Mouse (Mus musculus) liver, embryonic 14.5 days (tissue): ENCODE measurements around the gene Slc25a12. TPM values are rescaled to one million over a fixed set of nuclear protein-coding genes. Genes with fewer than 3 reads are reported as not detected.

Experiments used
- ATAC-seq: fragments of 200-750 bp; cut with Nextera tagmentation; 2 replicates; pipeline ENCODE4 v1.8.0; 2017; ENCODE audit warnings: moderate number of reproducible peaks, mild to moderate bottlenecking, moderate library complexity; ENCODE audit not compliant: insufficient read depth
- DNase-seq, 3 experiments: peaks; one replicate each; pipeline ENCODE4 v3.0.0-alpha.2; 2012 to 2013; ENCODE audit warnings: low read depth in 3 of 3, low spot score in 3 of 3
- H3K27ac ChIP-seq: fragments of 300-500 bp; sonication (generic); 2 replicates; pipeline ENCODE4 v1.5.1; 2014; ENCODE audit warnings: moderate library complexity, mild to moderate bottlenecking, control low read depth, inconsistent platforms
- H3K27me3 ChIP-seq: fragments of 300-500 bp; sonication (generic); 2 replicates; pipeline ENCODE4 v1.6.1; 2014; ENCODE audit warnings: mild to moderate bottlenecking, low read length, moderate library complexity; ENCODE audit not compliant: control insufficient read depth, insufficient read depth
- H3K36me3 ChIP-seq: fragments of 300-500 bp; sonication (generic); replicated peaks from 2 replicates; pipeline ENCODE4 v1.6.1; 2014; ENCODE audit warnings: low read depth; ENCODE audit not compliant: control insufficient read depth, insufficient read depth
- H3K4me1 ChIP-seq, 2 experiments: fragments of 200-500 bp in 1 of 2; fragments of 300-500 bp in 1 of 2; sonication (generic) in 1 of 2; replicated peaks; 2 replicates each; pipeline ENCODE4 v1.6.1; 2012 to 2014; ENCODE audit warnings: antibody characterized with exemption in 1 of 2, inconsistent platforms in 1 of 2, low read length in 1 of 2; ENCODE audit not compliant: control insufficient read depth in 2 of 2, insufficient read depth in 2 of 2
- H3K4me2 ChIP-seq: fragments of 300-500 bp; sonication (generic); 2 replicates; pipeline ENCODE4 v1.6.1; 2014; ENCODE audit warnings: low read depth, mild to moderate bottlenecking, control low read depth, moderate library complexity
- H3K4me3 ChIP-seq, 2 experiments: fragments of 200-500 bp in 1 of 2; fragments of 300-500 bp in 1 of 2; sonication (generic) in 1 of 2; 2 replicates each; pipeline ENCODE4 v1.5.1; 2012 to 2014; ENCODE audit warnings: low read depth in 2 of 2, low read length in 2 of 2, mild to moderate bottlenecking in 2 of 2, control low read depth in 1 of 2, inconsistent platforms in 1 of 2, moderate library complexity in 1 of 2; ENCODE audit not compliant: insufficient read depth in 1 of 2
- H3K9ac ChIP-seq: fragments of 300-500 bp; sonication (generic); replicated peaks from 2 replicates; pipeline ENCODE4 v1.6.1; 2014; ENCODE audit warnings: mild to moderate bottlenecking, control low read depth, moderate library complexity
- H3K9me3 ChIP-seq: fragments of 300-500 bp; sonication (generic); 2 replicates; pipeline ENCODE4 v1.6.1; 2016; ENCODE audit warnings: low read length, mixed read lengths; ENCODE audit not compliant: control insufficient read depth
- CTCF ChIP-seq: IDR thresholded peaks from 2 replicates; pipeline ENCODE4 v1.5.1; 2016; ENCODE audit warnings: antibody characterized with exemption, low read depth, control low read depth
- EP300 ChIP-seq: IDR thresholded peaks from 2 replicates; pipeline ENCODE4 v1.6.1; 2016; ENCODE audit warnings: antibody characterized with exemption, low read depth
- WGBS: fragments of 180-500 bp; shearing (Covaris S2); extraction: QIAGEN DNeasy Blood & Tissue Kit; methylation state at CpG from one replicate; pipeline ENCODE4 v1.1.7; 2014; ENCODE audit not compliant: insufficient replicate concordance; 5-methylcytosine and 5-hydroxymethylcytosine counted together
- polyA plus RNA-seq, 2 experiments: library from polyadenylated mRNA; depleted of rRNA in 1 of 2; stranded (reverse) in 1 of 2; unstranded in 1 of 2; fragments of >200 nt; fragmentation: Nextera tagmentation in 1 of 2; extraction: Ambion mirVana in 1 of 2; gene quantifications; 2 replicates each; pipeline versions ENCODE4 v1.2.1 to v1.2.3; 2012 to 2014

Slc25a12 gene
- polyA plus RNA-seq, 2 experiments = 12.8 to 23.0 TPM

DNA sequence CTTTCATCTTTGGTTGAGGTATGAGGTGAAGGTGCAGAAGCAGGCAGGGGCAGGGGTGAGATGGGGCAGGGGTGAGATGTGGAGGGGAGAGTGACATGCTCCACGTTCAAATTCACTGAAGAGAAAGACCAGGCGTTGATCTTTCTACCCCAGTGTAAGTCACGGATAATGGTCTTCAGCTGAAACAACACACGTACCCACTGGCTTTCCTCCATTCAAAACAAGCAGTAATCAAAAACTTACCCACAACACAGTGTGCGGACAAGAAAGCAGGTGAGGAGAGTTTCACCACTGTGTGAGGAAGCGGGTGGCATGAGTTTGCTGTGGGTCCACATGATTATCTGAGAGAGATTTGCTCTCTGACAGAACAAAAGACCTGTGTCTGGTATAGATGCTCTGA, 53.5 kb downstream of the Slc25a12 start:
- H3K4me3 ChIP-seq = no peak overlapping the region
- no peak overlapping the region for H3K4me2 ChIP-seq
- 77% methylated on average over 6 of the region's 6 CpGs for WGBS
- no peaks in the 10 kb centered on the region for H3K27me3 ChIP-seq
- no peak for ATAC-seq
- H3K9me3 ChIP-seq = no peaks in the 10 kb centered on the region
- no peak for DNase-seq
- H3K27ac ChIP-seq = no peak overlapping the region
- no peak overlapping the region for H3K9ac ChIP-seq
- no peaks in the 10 kb centered on the region; the same call in 1 of the 2 replicates for H3K36me3 ChIP-seq
- no peak for TF ChIP-seq CTCF
- TF ChIP-seq EP300 = no peak
- no peaks in the 10 kb centered on the region; a peak in 1 of 4 replicates for H3K4me1 ChIP-seq

DNA sequence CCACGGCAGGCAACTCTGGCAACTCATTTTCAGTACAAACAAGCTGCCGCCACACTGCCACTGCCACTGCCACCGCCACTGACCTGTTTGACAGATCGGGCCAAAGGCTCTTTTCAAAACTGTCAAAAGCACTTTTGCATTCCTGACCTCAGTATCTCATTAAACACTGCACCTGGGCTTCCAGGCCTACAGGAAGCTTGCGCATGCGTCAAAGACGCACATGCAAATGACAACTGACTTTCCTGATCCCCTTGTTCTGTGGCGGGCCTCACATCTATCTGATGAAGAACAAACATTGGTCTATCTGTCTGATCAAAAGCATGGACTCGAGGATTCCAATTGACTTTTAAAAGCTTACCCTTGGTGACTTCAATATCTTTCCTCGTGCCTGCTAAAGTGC, 55.5 kb downstream of the Slc25a12 start:
- Histone ChIP-seq H3K36me3 (no peaks in the 10 kb centered on the region; the same call in 1 of the 2 replicates), H3K27me3 (no peaks in the 10 kb centered on the region)
- 75% methylated on average over 10 of the region's 10 CpGs for WGBS

DNA sequence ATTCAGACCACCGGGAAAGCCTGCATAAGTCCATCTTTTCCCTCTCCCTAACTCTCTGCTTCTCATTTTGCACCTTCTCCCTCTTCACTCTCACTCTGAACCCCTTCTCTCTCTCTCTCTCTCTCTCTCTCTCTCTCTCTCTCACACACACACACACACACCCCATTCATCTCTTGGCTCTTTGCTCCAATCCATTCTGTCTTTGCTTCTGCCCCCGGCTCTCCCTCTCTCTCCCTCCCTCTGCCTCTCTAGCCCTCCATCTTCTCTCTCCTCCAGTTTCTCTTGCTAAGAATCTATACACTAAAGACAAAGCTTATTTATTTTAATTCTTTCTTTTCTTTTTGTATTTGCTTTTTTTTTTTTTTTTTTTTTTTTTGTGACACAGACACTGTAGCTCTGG, 57.8 kb downstream of the Slc25a12 start:
- 70% methylated on average over 2 of the region's 2 CpGs for WGBS
- H3K4me3 ChIP-seq = no peak overlapping the region
- H3K27me3 ChIP-seq = no peaks in the 10 kb centered on the region
- H3K4me2 ChIP-seq = no peak overlapping the region
- ATAC-seq (no peak), DNase-seq (no peak)
- H3K9me3 ChIP-seq = no peaks in the 10 kb centered on the region
- H3K36me3 ChIP-seq = no peaks in the 10 kb centered on the region; the same call in 1 of the 2 replicates
- H3K27ac ChIP-seq = no peak overlapping the region
- no peak overlapping the region for H3K9ac ChIP-seq
- H3K4me1 ChIP-seq = no peaks in the 10 kb centered on the region; a peak in 1 of 4 replicates
- TF ChIP-seq EP300 (no peak), CTCF (no peak)

More for the DNA sequence above, 55.5 kb downstream of the Slc25a12 start:
- Histone ChIP-seq H3K4me1 (no peaks in the 10 kb centered on the region; a peak in 1 of 4 replicates), H3K4me2 (no peak overlapping the region), H3K27ac (no peak overlapping the region), H3K9ac (no peak overlapping the region), H3K4me3 (no peak overlapping the region), H3K9me3 (no peaks in the 10 kb centered on the region)
- no peak for DNase-seq
- no peak for ATAC-seq
- TF ChIP-seq CTCF = no peak
- TF ChIP-seq EP300 = no peak

DNA sequence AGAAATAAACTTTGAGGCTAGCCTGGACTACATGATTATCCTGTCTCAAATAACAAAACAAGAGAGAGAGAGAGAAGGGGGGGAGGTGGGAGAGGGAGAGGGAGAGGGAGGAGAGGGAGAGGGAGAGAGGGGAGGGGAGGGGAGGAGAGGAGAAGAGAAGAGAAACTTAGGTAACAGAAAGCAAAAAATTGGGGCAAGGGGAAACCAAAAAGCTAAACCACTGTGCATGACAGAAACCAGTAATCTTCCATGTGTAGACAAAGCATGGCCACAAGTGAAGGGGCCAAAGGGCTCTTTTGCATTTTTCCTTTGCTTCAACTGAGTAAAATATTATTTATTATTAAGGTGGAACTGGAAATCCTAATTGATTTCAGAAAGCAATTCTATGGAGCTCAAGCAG, 61.2 kb downstream of the Slc25a12 start:
- DNase-seq = no peak
- Histone ChIP-seq H3K27me3 (no peaks in the 10 kb centered on the region), H3K4me3 (no peak overlapping the region), H3K27ac (no peak overlapping the region), H3K9me3 (no peaks in the 10 kb centered on the region), H3K4me2 (no peak overlapping the region), H3K4me1 (peaks cover 0 to 2% of the 10 kb centered on the region in 2 experiments; a peak in 2 of 4 replicates), H3K36me3 (no peaks in the 10 kb centered on the region; the same call in 1 of the 2 replicates), H3K9ac (no peak overlapping the region)
- no peak for TF ChIP-seq EP300
- TF ChIP-seq CTCF = no peak
- no peak for ATAC-seq

DNA sequence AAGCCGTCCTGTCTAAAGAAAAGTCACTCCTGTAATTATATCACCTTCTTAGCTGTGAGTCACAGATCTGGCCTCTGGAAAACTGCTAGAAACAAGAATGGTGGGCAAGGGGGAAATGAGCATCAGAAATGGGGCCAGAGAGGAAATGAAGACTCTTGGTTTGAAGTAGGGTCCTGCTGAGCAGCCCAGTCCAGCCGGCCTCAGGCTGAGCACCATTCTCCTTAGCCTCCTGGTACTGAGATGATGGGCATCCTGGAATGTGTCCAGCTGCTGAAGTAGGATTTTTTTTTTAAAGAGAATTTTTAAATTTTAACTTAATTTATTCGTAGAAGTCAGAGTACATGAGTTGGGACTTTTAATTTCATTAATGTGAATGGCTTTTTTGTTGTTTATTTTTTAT, 62.7 kb downstream of the Slc25a12 start:
- Histone ChIP-seq H3K27ac (no peak overlapping the region), H3K9me3 (no peaks in the 10 kb centered on the region), H3K27me3 (no peaks in the 10 kb centered on the region), H3K36me3 (no peaks in the 10 kb centered on the region; the same call in 1 of the 2 replicates), H3K4me3 (no peak overlapping the region), H3K9ac (no peak overlapping the region), H3K4me1 (peaks cover 0 to 2% of the 10 kb centered on the region in 2 experiments; a peak in 2 of 4 replicates), H3K4me2 (no peak overlapping the region)
- ATAC-seq (no peak), DNase-seq (no peak)
- 59% methylated on average over 3 of the region's 3 CpGs for WGBS
- TF ChIP-seq EP300 (no peak), CTCF (no peak)
